Mouse (Mus musculus): ENCODE measurements around the gene Lrrc51. TPM values are rescaled to one million over a fixed set of nuclear protein-coding genes. Genes with fewer than 3 reads are reported as not detected.
A peak's percentile ranks its signal among the peaks of the same experiment; 100 is the strongest.

The Lrrc51 gene
- total and polyA plus RNA-seq, 3 experiments: 13.6 to 30.8 TPM; not detected in 1

- Histone ChIP-seq H3K27me3 (ENCODE audit: control insufficient read depth in 1 of 2, insufficient read depth in 2 of 2, low read length in 2 of 2) (no peaks in the 10 kb centered on the region), H3K4me1 (ENCODE audit: control insufficient read depth in 1 of 2, insufficient read depth in 2 of 2, low read length in 2 of 2) (peaks cover 15 to 20% of the 10 kb centered on the region in 2 experiments), H3K27ac (ENCODE audit: control insufficient read depth, low read depth, low read length) (peak overlapping the region; percentile 87), H3K9ac (ENCODE audit: control insufficient read depth, low read depth, low read length, poor library complexity, severe bottlenecking) (peak overlapping the region; percentile 93), H3K36me3 (ENCODE audit: control insufficient read depth in 1 of 2, insufficient read depth in 2 of 2, low read length in 2 of 2) (peaks cover 0 to 11% of the 10 kb centered on the region in 2 experiments; a peak in 2 of 4 replicates), H3K9me3 (replicated peaks; ENCODE audit: insufficient read depth, low read length) (no peaks in the 10 kb centered on the region), H3K4me3 (ENCODE audit: control insufficient read depth in 1 of 2, insufficient read depth in 1 of 2, low read depth in 2 of 2, low read length in 2 of 2) (peak overlapping the region; percentile 81 to 91), H3K79me2 (ENCODE audit: control insufficient read depth, insufficient read depth, low read length, poor library complexity) (peaks cover 15% of the 10 kb centered on the region)
- peak; percentile 48 for DNase-seq (ENCODE audit: low read depth, low spot score)
- TF ChIP-seq MAX (IDR thresholded peaks at IDR 0.05; ENCODE audit: low read length) (no peak), HCFC1 (IDR thresholded peaks at IDR 0.05; ENCODE audit: low read depth, low read length) (no peak), RAD21 (IDR thresholded peaks at IDR 0.05; ENCODE audit: low read depth, low read length) (no peak), E2F4 (IDR thresholded peaks at IDR 0.05; ENCODE audit: borderline replicate concordance, low read depth, low read length) (no peak), MAFK (IDR thresholded peaks at IDR 0.05; ENCODE audit: borderline replicate concordance, low read depth, low read length) (no peak), USF2 (IDR thresholded peaks at IDR 0.05; ENCODE audit: borderline replicate concordance in 1 of 2, insufficient read depth in 1 of 2, low read depth in 1 of 2, low read length in 2 of 2) (no peak), POLR2A (IDR thresholded peaks at IDR 0.05; ENCODE audit: control insufficient read depth in 1 of 2, insufficient read depth in 1 of 2, low read depth in 1 of 2, low read length in 2 of 2, poor library complexity in 1 of 2) (no peak), BHLHE40 (IDR thresholded peaks at IDR 0.05; ENCODE audit: borderline replicate concordance, low read depth, low read length) (no peak), SIN3A (IDR thresholded peaks at IDR 0.05; ENCODE audit: low read length) (no peak), CHD1 (IDR thresholded peaks at IDR 0.05; ENCODE audit: low read depth, low read length) (no peak), ELF1 (IDR thresholded peaks at IDR 0.05; ENCODE audit: low read depth, low read length) (no peak), MEF2A (IDR thresholded peaks at IDR 0.05; ENCODE audit: extremely low read depth, insufficient replicate concordance, low read depth, low read length, poor library complexity, severe bottlenecking) (no peak)
Measured at GRCm38 (mm10) chr7:101906696-101907095, 27.0 kb downstream of the Lrrc51 start.

DNA sequence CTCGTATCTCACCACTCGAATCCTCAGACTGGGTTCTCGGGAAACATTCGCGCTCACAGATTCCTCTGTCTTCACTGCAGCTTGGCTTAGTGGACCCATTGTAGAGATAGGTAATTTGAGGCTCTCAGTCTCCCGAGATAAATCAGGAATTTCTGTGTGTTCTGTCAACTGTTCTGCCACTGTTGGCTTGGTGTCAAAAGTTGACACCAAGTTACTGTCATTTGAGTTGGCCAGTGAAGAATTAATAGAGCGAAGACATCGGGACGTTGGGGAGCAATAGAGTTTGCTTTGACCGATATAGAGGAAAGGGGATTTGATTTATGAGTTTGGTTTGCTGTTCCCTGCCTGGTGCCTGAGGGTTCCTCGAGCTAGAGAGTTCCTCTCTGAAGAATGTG, 27.4 kb downstream of the Lrrc51 start, which contains the start of gene Tomt:
Gene Tomt, minus strand, starts transcription at position 73 of the 395 bp plus-strand sequence.
- Histone ChIP-seq H3K4me1 (ENCODE audit: control insufficient read depth in 1 of 2, insufficient read depth in 2 of 2, low read length in 2 of 2) (peaks cover 15 to 20% of the 10 kb centered on the region in 2 experiments), H3K36me3 (ENCODE audit: control insufficient read depth in 1 of 2, insufficient read depth in 2 of 2, low read length in 2 of 2) (peaks cover 0 to 11% of the 10 kb centered on the region in 2 experiments; a peak in 2 of 4 replicates), H3K9me3 (replicated peaks; ENCODE audit: insufficient read depth, low read length) (no peaks in the 10 kb centered on the region), H3K4me3 (ENCODE audit: control insufficient read depth in 1 of 2, insufficient read depth in 1 of 2, low read depth in 2 of 2, low read length in 2 of 2) (peak within 1 kb of the TSS; percentile 81 to 91), H3K9ac (ENCODE audit: control insufficient read depth, low read depth, low read length, poor library complexity, severe bottlenecking) (peak within 1 kb of the TSS; percentile 93), H3K79me2 (ENCODE audit: control insufficient read depth, insufficient read depth, low read length, poor library complexity) (peaks cover 15% of the 10 kb centered on the region), H3K27me3 (ENCODE audit: control insufficient read depth in 1 of 2, insufficient read depth in 2 of 2, low read length in 2 of 2) (no peaks in the 10 kb centered on the region), H3K27ac (ENCODE audit: control insufficient read depth, low read depth, low read length) (peak within 1 kb of the TSS; percentile 87)
- DNase-seq (ENCODE audit: low read depth, low spot score): no peak
- TF ChIP-seq CHD1 (IDR thresholded peaks at IDR 0.05; ENCODE audit: low read depth, low read length): 0 out of 2 replicates have a peak, but pooled peaks have one; percentile 74
- peak; percentile 10; the same call in 1 of the 2 replicates for TF ChIP-seq TBP (IDR thresholded peaks at IDR 0.05; ENCODE audit: low read depth, low read length)
- no peak for TF ChIP-seq ZMIZ1 (IDR thresholded peaks at IDR 0.05; ENCODE audit: low read depth, low read length)
- no peak for TF ChIP-seq MYB (IDR thresholded peaks at IDR 0.05; ENCODE audit: low read depth, low read length)
